Mouse (Mus musculus) common myeloid progenitor, adult 5-6 weeks (primary cell): ENCODE measurements around the gene 1700003F12Rik. TPM values are rescaled to one million over a fixed set of nuclear protein-coding genes. Genes with fewer than 3 reads are reported as not detected.

Source experiments
- ATAC-seq: replicated peaks from 2 replicates; pipeline ENCODE4 v1.8.0; 2016; ENCODE audit warnings: low read depth, mild to moderate bottlenecking, moderate TSS enrichment, inconsistent platforms; ENCODE audit not compliant: poor library complexity, severe bottlenecking
- total RNA-seq: library from RNA; stranded (forward); fragments of 200-1000, 187-1606 nt; gene quantifications from 2 replicates; pipeline ENCODE4 v1.2.3, GENCODE M21; 2017

The 1700003F12Rik gene
- total RNA-seq, 1 experiment from 2014 or later = not detected

DNA sequence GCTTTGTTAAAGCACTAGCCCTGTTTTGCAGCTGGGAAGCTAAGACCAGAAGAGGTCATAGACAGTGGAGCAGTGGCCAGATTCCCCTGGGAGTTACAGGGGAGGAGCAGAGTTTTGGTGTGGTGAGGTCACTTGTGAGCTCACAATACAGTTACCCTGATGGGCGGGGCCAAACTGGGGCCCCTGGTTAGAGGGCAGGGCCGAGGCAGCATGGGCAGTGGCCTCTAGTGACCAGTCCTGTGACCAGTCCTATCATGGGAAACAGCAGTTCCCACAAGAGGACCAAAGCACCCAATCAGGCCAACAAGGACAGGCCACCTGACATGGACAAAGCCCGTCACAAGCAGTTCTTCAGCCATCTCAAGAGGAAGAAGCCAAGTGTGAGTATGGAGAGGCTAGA is 1.8 kb downstream of the 1700003F12Rik start:
- ATAC-seq = no peak

DNA sequence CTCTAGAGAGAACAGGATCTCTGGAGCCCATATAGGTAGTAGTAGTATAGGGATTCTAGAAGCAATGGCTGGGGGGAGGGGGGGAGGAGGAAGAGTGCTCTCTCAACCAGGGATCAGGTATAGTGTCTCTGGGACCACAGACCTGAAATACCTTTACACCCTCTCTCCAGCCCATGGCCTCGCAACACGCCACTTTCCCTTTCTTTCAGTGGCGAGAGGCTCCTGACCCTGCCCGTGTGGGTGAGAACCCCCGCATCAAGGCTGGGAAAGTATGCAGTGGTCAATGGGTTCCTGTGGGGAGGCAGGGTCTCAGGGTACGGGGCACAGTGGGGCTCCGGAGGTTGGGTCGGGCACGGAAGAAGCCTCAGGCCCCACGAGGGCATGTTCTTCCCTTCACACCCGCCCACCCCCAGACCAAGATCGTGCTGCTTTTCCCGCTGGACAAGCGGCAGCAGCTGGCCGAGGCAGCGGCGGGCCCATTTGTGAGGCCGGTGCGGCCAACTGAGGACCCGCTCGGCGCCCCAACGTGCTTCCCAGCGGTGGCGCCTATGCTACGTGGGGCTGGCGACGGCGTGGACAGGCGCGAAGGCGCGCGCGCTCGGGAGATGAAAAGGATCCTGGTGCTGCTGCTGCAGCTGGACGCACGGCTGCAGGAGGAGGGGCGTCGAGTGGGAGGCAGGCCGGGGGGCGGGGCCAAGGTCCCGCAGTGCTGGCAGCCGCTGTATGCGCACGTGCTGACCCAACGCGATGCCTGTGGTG is 2.4 kb downstream of the 1700003F12Rik start:
- peak; percentile 34; the same call in 1 of the 2 replicates for ATAC-seq

DNA sequence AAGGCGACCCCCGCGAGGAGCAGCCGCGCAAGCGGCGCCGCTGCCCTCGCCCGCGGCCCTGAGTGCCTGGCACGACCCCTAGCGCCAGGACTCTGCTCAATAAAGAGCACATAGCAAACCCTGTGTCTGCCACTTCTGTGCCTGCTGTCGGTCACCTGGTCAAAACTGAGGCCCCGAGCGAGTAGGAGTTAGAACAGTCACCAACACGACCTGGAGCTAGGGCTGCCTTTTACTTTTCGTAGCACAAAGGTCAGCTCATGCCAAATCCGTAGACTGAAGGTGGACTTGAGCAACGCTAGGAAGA is 3.0 kb downstream of the 1700003F12Rik start:
- no peak for ATAC-seq

DNA sequence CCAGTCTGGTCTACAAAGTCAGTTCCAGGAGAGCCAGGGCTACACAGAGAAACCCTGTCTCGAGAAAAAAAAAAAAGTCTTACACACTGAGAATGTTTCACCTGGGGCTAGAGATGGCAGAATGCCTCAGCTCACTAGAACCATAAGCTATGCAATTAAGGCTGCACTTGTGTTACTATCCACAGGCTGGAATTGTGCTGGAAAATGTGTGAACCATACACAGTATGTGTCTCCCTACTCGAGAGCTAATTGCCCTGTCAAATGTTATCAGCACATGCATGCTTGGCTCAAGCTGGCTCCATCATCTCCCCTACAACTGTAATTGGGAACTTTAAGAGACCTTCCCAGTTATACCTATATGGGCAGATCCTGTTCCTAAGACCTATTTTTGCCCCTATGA is 4.1 kb downstream of the 1700003F12Rik start:
- no peak for ATAC-seq

DNA sequence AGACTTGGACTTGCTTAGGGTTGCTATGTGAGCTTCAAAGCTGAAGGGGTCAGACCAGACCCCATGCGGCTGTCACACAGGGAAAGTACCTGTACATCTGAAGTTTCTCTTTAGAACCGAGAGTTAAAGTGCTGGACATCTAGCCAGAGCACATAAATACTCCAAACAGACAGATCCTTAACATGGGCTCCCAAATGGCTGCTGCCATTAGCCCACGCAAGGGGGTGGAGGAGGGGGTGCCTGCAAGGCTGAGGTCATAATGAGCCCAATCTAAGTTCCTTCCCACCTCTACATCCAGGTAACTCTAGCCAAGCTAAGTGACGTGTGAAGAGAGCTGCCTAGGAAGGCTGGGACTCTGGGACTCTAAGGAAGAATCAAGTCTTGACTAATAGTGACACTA is 4.6 kb downstream of the 1700003F12Rik start, which contains the start of gene Actl10:
Gene Actl10, plus strand, starts transcription at position 301 of the 400 bp plus-strand sequence.
- ATAC-seq = no peak

DNA sequence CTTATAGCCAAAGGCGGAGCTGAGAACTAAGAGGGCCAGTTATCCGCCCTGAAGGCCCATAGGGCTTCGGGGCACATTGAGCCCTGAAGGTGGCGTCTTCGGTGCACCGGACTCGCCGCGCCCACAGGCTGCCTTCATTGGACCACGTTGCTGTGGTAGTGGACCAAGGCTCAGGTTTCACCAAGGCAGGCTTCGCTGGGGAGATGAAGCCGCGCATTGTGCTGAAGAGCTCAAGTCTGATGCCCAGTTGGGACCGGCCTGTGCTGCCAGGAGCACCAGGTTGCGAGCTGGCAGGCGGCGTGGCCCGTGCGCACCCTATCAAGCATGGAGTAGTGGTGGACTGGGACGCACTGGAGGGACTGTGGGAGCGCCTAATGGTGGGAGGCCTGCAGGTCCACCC is 5.0 kb downstream of the 1700003F12Rik start:
- ATAC-seq = peak; percentile 24

DNA sequence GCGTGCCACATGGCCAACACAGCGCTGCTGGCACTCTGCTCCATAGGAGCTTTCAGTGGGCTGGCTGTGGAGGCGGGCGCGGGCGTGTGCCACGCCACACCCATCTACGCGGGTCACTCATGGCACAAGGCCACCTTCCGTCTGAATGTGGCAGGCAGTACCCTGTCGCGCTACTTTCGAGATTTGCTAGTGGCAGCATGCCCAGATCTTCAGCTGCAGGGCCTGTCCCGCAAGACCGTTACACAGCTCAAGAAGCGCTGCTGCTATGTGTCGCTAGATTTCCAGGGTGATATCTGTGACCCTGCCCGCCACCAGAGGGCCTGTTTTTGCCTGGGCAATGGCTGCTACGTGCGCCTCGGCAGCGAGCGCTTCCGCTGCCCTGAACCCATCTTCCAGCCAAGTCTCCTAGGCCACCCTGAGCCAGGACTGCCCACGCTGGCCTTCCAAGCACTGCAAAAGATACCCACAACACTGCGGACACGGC is 5.6 kb downstream of the 1700003F12Rik start:
- ATAC-seq = peak; percentile 75

DNA sequence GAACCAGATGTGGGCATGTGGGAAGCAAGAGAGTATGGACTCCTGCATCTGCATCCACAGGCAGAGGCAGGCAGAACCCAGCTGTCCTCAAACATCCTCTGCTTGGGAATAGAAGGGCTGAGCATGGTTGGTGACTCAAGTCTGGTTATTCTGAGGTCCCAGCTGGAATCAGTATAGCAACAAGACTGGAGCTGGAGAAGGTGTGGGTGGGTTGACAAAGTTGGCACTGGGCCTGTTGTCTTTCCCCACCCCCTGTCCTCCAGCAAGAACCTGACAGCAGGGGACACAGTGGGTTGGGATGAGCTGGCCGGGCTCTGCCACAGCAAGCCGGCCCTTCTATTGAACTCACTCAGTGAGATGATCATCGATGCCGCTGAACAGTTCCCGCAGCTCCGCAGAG is 8.3 kb downstream of the 1700003F12Rik start:
- ATAC-seq = no peak

DNA sequence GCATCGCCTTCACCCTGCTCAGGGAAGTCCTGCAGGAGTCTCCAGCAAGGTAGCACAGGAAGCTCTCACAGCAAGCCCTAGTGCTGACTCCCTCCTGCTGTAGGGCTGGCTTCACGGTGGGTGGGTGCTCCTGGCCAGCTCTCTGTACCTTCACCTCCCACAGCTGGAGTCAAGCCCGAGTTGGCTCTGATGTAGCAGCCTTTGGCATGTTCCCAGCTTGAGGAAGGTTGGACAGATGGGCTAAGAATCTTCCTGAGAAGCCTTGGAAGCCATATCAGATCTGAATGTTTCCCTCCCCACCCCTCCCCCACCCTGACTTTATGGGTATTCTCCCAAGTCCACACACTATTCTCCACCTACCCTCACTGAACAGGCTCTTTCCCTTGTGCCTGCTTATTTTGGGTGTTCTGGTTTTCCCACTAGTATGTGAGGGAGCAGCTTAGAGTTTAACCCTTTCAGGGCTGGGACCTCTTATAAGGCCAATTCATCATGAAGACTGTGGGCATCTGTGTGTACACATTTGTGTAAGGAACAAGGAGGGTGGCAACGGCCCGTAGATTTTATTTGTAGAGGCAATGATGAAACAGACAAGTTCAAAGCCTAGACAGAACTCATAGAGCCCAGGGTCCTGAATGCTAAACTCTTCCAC is 10.4 kb downstream of the 1700003F12Rik start:
- no peak for ATAC-seq

DNA sequence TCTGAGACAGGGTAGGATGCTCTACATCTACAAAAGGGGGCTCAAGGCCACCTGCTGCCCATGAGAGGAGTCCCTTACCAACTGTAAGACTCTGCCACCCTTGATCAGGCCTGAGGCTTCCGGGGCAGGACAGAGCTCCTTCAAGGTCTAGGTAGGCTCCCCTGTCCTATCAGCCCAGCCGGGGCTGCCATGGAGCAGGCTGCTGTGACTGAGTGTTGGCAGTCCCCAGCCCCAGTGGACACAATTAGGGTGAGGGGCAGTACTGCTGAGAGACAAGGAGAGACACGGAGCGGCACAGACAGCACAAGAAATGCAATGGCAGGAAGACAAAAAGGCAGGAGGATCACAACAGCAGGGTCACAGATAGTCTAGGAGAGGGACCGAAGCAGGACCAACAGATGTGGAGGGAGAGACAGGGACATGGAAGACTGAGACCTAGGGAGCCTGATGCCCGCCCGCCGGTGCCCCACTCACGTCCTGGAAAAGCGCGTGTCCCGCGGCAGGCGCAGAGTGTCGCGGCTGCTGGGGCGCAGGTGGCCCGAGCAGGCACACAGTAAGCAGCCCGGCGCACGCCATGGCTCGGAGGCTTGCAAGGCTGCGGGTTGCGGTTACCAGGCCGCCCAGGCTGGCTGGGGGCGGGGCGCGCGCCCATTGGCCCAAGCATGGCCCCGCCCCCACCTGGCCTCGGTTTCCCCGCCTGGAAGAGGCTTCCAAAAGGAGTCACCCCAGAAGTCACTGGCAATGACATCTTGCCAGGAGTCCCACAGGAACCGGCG is 11.6 kb downstream of the 1700003F12Rik start, which contains the start of gene Necab3:
Gene Necab3, minus strand, starts transcription at position 627 of the 776 bp plus-strand sequence.
- ATAC-seq = peak; percentile 75

DNA sequence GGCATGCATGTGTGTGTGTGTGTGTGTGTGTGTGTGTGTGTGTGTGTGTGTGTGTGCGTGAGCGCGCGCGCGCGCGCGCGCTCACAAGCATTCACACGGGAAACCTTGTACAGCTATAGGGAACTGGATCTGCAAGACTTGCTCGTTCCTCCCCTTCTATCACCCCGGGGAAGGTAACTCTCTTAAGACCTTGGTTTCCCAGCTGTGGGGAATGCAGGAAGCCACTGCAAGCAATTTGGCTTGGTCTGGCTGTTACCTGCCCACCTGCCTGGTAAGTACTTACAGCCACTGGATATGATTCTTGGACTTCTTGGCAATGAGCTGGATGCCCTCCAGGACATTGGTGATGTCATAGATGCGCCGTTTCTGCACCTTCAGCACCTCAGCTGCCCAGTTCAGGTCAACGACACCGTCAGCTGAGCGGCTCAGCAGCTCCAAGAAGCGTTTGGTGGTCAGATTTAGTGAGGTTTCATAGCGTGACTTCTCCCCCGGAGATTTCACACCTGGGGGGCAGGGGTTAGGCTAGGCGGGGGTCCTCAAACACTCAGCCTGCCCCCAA is 16.8 kb downstream of the 1700003F12Rik start:
- ATAC-seq = no peak

DNA sequence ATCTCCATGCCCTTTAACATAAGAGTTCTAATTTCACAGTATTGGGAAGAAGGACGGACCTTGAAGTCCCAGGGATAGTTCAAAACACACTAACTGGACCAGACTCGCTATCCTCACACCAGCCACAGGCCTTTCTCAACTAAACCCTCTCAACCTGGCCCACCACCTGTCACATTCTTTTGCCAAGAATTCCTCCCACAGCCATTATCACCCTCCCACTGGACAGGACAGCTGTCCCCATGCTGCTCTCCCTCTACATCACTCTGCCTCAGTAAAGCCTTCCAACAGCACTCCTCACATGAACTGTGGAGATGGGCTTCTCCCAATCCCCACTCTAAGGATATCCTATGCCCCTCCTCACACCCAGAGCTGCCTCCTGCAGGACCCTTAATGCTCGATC is 18.7 kb downstream of the 1700003F12Rik start:
- no peak for ATAC-seq

DNA sequence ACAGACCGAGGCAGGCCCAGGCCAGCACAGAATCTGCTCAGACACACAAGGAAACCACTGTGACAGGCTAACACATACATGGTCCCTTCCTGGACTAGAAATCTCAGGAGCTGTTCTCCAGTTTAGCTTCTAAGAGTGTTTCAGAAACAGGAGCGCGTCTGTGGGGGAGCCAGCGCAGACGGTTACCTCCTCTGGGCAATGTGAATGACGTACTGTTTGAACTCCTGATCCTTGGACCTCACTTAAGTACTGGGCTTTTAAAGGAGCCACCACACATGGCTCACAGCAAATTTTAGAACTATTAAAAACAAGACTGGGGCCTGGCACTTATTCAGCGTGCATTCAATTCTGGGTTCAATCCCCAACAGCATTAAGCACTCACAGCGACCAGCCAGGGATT is 19.8 kb downstream of the 1700003F12Rik start:
- no peak for ATAC-seq

DNA sequence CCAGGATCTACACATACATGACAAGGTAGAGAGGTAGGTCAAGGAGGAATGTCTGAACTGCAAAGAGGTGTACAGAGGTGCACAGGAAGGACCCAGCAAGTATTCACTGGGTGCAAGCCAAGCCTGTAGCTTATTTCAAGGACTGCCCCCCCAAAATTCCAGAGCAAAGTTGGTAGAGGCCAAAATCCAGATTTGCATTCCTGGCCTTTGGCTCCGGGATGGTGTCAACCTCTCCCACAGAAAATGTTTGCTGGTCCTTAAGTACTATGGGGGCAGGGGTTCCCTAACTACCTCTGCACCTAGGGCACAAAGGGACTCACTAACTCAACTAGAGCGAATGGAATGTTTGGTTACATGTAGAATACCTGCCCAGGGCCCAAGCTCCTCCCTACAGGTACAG is 20.9 kb downstream of the 1700003F12Rik start:
- ATAC-seq = no peak

DNA sequence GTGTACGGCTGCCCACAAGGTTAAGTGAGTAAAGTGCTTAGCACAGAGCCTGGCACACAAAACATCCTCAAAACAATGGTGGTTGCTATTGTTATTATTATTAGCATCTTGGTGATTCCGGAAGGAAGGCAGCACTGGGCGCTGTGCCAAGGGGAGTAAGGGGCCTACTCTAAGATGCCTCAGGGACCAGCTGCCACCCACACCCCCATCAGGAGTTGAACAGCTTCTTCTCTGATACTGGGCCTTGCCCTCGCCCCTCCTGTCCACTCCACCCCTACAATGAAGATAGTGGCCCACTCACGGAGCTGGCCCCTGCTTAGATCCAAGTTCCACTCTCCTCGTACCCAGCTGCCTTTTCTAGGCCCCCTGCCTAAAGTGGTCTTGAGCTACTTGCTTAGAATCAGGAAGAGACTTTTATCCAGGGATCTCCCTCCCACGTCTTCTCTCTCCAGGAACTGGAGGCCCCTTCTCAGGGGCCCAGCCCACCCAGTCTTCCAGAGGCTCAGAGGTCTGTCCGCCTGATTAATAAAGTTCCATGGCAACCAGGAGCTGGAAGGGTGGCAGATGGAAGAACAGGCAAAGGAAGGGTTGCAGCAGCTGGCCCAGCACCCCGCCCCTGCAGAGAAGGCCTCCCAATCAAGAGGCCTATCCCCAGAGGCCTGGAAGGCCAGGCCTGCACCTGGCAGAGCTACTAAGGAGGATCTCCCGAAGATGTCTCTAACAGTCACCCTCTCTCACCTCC is 21.6 kb downstream of the 1700003F12Rik start:
- ATAC-seq = no peak; the same call in 1 of the 2 replicates

DNA sequence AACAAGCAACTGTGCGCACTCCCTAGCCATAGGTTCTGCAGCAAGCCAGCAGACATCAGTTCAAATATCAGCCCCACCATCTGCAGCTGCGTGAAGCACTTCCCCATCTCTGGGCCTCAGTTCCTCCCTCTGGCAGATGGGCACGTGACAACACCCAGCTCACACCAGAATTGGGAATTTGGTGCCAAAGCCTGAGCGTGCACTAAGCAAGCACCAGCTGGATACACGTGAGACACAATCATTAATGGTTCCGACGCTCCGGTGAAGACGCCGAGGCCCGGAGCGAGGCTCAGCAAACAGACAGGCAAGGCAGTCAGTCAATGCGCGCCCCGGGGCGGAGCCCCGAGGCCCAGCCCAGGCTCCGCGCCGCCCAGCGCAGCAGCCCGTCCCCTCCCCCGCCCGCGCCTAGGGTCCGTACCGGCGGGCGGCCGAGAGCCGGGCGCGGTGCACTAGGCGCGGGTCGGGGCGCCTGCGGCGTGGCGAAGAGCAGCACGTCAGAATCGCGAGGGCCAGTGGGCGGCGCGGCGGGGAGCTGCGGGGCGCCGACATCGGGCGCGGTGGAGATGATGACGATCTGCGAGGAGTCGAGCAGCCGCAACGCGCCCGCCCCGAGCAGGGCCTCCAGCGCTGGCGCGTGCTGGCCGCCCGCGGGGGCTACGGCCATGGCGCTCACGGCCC is 22.3 kb downstream of the 1700003F12Rik start:
- peak; percentile 34 for ATAC-seq

DNA sequence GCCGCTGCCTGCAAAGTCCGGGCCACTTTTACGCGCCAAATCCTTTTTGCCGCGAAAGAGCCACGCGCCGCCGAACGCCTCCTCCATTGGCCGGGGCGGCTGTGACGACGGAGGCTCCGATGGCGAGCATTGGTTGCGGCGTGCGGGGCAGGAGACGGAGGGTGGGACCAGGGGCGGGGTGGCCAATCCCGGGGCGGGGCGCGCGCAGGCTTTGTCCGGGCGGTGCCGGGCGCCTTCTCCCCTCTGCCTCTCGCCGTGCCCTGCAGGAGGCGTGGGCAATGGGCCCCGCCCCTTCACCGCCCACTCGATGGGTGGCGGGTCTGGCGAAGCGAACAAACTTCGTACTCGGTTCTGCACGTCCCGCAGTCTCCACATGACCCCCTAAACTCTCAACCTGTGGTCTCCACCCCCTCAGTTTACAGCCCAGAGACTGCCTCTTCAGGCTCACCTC is 23.0 kb downstream of the 1700003F12Rik start, which contains the start of gene E2f1:
Gene E2f1, minus strand, starts transcription at position 57 of the 451 bp plus-strand sequence.
- peak; percentile 80 for ATAC-seq

DNA sequence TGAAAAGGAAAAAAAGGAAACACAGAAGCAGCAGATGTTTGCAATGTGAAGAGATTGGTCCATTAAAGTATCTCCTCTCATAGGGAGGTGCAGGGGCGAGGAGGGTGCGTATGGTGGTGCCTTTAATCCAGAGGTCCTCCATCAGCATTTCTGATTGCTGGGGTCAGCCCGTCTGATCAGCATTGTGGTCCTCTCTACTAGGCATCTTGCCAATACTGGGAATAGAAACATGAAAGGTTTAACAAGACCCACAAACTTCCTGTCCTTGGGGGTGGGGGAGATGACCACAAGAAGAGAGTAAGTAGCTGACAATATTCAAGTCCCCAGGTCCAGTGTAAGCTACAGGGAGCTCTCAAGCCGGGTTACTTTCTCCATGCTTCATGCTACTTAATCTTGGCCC is 23.8 kb downstream of the 1700003F12Rik start:
- ATAC-seq = no peak

DNA sequence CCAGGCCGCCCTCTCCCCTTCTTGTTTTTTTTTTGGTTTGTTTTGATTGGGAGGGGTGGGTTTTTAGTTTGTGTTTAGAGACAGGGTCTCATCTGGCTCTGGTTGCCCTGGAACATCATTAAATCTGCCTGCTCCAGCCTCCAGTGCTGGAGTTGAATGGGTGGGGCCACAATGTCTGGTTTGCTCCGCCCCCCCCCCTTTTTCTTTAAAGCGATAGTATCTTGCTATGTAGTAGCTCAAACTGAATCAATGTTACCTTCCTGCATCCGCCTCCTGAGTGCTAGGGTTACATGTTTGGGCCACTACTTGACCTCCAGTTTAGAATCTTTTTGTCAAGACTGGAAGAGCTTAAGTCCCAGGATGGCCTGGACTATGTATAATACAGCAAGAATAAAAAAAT is 24.4 kb downstream of the 1700003F12Rik start:
- no peak for ATAC-seq
